Mouse (Mus musculus) frontal cortex, adult 2 months (tissue): ENCODE results near the gene C2cd4b. TPM values are rescaled to one million over a fixed set of nuclear protein-coding genes. Genes with fewer than 3 reads are reported as not detected.

Experiments
- DNase-seq, 2 experiments: peaks; one replicate each; pipeline ENCODE4 v3.0.0; 2022; ENCODE audit warnings: low spot score in 1 of 2; ENCODE audit errors: extremely low spot score in 1 of 2
- polyA plus RNA-seq: library from polyadenylated mRNA; depleted of rRNA; stranded (reverse); fragments of >200 nt; gene quantifications from 2 replicates; pipeline ENCODE4 v1.2.3, GENCODE M21; 2012; rRNA removed

C2cd4b gene
- polyA plus RNA-seq = 3.1 and 3.9 TPM in 2 replicates

- DNase-seq = peak; percentile 38 to 78
Observed at GRCm38 (mm10) chr9:67759163-67759955, at the start of gene C2cd4b. Gene C2cd4b (plus strand): TSS chr9:67759437.

- peak; percentile 29 to 90 for DNase-seq
Observed at GRCm38 (mm10) chr9:67711051-67711877, 48.0 kb upstream of the C2cd4b start.

GRCm38 (mm10) chr9:67712146-67712545, 47.1 kb upstream of the C2cd4b start:
- DNase-seq = no peak

GRCm38 (mm10) chr9:67717081-67717480, 42.2 kb upstream of the C2cd4b start:
- DNase-seq = peak; percentile 49 to 72

- no peak for DNase-seq
Observed at GRCm38 (mm10) chr9:67718596-67718995, 40.6 kb upstream of the C2cd4b start.

- peak in 1 of 2 experiments; percentile 55 for DNase-seq
Observed at GRCm38 (mm10) chr9:67720150-67720549, 39.1 kb upstream of the C2cd4b start.

GRCm38 (mm10) chr9:67722378-67722777, 36.9 kb upstream of the C2cd4b start:
- peak in 1 of 2 experiments; percentile 69 for DNase-seq

GRCm38 (mm10) chr9:67725196-67725595, 34.0 kb upstream of the C2cd4b start:
- no peak for DNase-seq

GRCm38 (mm10) chr9:67733716-67734115, 25.5 kb upstream of the C2cd4b start:
- DNase-seq = no peak

- DNase-seq = peak in 1 of 2 experiments; percentile 72
Observed at GRCm38 (mm10) chr9:67735426-67735825, 23.8 kb upstream of the C2cd4b start.

- peak in 1 of 2 experiments; percentile 22 for DNase-seq
Observed at GRCm38 (mm10) chr9:67741256-67741655, 18.0 kb upstream of the C2cd4b start.

GRCm38 (mm10) chr9:67753411-67754182, 5.6 kb upstream of the C2cd4b start:
- no peak for DNase-seq

GRCm38 (mm10) chr9:67754713-67755112, 4.5 kb upstream of the C2cd4b start:
- no peak for DNase-seq

- DNase-seq = peak; percentile 49 to 83
Observed at GRCm38 (mm10) chr9:67758686-67759085, 551 bp upstream of the C2cd4b start.

- peak in 1 of 2 experiments; percentile 75 for DNase-seq
Observed at GRCm38 (mm10) chr9:67759956-67760764, 923 bp downstream of the C2cd4b start.

GRCm38 (mm10) chr9:67760991-67761390, 1.8 kb downstream of the C2cd4b start:
- DNase-seq = no peak

- DNase-seq = no peak
Observed at GRCm38 (mm10) chr9:67763326-67763725, 4.1 kb downstream of the C2cd4b start.

GRCm38 (mm10) chr9:67766405-67766804, 7.2 kb downstream of the C2cd4b start:
- no peak for DNase-seq

- no peak for DNase-seq
Observed at GRCm38 (mm10) chr9:67766948-67767347, 7.7 kb downstream of the C2cd4b start.

GRCm38 (mm10) chr9:67768843-67769242, 9.6 kb downstream of the C2cd4b start:
- no peak for DNase-seq
